Mouse (Mus musculus): Measurements from ENCODE around the gene Evx2. TPM values are rescaled to one million over a fixed set of nuclear protein-coding genes. Genes with fewer than 3 reads are reported as not detected.

Evx2 gene
- not detected for polyA plus RNA-seq (2015; fragmentation: Illumina TruSeq; extraction: RNeasy Lipid Tissue Mini Kit (QIAGEN cat#74804); ENCODE audit: insufficient read depth, low replicate concordance)

DNA sequence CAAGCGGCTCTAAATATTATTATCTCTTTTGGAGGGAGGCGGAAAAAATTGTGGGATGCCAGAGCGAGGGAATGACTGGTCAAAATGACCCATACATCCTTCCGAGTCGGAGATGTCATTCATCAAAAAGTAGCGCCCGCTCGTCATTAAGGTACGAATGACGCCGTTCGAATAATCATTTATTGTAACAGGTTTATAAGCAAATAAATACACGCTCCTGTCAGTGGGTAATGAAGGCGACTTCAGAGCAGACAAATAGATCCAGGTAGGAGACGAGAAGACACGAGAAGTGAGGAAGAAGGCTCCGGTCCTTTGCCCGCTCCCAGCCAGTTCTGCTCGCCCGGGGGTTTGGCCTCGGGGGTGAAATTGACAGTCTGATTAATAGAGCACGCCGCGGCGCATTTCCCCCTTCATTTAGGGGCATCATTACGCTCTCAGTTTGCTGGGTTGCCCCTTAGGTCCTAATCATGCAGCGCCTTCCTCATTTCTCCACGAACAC is at the start of gene Evx2:
TSS of gene Evx2 (minus strand) at position 51 of the 499 bp plus-strand sequence.

DNA sequence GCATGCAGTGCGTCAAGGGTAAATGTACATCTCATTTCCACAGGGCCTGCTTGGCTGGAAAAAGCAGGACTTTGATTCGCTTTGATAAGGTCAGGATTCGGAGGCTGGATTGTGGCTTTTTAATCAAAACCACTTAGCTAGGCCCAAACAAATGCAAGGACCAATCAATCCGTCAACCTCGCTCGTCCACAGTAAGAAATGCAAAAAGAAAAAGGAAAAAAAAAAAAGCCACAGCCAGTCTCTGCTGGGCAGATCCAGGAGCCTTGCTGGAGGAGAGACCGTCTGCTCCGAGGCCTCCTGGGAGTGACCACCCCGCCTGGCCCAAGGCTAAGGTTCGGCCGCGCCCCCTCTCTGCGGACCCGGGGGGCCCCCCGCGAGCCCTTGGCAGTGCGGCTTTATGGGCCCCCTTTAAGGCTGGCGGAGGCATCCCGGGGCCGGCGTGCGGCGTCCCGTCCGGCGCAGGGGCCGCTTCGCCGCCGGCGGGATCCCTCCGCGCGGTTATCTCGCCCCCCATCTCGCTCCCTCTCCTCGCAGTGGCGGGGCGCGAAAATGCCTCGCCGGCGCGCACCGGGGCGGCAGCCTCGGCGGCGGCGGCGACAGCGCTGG is 45.1 kb upstream of the Evx2 start, which contains the start of gene Hoxd8:
TSS of gene Hoxd8 (plus strand) at position 223 of the 606 bp plus-strand sequence.

DNA sequence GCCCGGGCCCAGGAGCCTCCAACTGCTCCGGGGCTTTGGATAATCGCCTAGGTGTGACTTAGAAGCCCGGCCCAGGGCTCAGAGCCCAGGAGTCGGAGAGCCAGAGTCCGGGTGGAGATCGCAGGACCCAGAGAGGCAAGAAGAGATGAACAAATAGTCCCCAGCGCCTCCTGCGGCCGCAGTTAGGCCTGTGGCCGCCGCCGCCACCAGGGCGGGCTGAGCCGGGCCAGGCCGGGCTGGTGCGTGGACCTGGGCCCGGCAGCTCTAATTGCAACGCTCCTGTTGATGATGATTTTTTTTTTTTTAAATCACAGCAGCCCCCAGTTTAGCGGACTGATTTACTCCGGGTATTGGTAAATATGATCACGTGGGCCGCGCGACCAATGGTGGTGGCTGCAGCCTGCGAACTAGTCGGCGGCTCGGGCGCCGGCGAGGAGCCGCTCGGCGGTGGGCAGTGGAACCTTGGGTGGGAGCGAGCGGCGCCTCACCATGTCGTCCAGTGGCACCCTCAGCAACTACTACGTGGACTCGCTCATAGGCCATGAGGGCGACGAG is 38.3 kb upstream of the Evx2 start, which contains the start of gene Hoxd9:
TSS of gene Hoxd9 (plus strand) at position 161 of the 555 bp plus-strand sequence.

DNA sequence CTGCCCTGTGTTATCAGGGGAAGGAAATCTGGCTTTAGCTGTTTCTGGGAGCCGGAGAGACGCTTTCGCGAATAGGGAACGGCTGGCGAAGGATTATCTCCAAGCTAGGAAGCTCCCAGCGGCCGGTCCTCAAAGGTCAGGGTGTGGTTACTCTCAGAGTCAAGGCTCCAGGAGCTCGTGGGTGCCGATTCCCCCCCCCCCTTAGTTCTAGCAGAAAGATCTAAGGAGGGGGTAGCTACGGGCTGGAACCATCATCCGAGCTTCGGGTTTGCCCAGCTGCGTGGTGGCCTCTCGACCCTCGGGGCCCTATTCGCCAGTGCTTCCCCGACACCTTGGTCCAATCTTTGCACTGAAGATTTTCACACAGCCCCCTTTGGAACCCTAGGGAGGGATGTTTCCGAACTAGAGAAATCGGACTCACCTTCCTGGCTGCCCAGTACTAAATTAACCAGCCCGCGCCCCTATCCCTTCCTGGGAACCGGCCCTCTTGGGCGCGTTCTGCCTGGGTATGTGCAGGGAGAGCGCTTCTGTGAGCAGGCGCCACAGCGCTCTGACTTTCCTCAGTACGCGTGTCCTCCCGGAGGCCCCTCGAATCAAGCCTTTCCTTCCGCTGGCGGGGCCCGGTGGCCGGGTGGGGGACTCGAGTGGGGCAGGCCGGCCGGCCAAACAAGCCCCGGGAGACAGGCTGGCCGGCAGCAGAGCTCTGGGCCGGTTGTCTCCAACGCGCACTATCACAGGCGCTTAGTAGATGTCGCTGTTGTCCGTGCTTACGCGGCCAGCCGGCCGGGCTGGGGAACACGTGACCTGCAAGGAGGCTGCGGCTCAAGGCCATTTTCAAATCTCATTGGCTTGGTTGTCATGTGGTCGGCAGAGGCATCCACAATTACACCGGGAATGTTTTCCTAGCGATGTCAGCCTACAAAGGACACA is 31.9 kb upstream of the Evx2 start, which contains the start of gene Hoxd10:
TSS of gene Hoxd10 (plus strand) at position 903 of the 930 bp plus-strand sequence.

DNA sequence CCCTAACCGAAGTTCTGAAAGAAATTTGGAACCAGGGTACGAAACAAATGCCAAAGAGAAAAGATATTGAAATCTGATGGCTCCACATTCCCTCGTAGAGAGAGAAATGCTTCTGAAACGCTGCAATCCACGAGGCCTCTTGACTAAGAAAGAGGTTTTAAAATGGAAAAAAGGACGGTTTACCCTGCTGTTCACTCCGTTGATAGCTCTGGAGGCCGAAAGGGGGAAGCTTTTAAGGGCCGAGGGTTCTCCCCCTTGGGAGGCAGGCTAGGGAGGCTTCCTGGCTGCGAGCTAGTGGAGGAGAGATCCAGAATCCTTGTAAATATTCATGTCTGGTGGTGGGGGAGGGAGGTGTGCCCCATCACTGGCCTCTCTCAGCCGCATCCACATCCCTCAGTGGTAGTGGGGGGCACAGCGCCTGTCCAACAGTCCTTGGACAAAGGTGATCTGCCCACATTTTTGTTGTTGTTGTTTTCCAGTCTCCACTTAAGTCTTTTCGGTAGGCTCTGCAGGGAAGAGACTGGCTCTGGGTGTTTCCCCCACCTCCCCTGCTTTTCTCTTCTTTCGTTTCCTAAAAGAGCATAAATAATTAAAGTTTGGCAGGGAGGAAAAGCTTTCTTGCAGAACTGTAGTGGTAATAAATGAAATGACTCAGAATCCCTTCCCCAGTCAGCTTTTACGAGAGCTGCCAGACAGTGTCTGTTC is 19.7 kb upstream of the Evx2 start, which contains the start of gene Hoxd11:
TSS of gene Hoxd11 (plus strand) at position 667 of the 705 bp plus-strand sequence.

DNA sequence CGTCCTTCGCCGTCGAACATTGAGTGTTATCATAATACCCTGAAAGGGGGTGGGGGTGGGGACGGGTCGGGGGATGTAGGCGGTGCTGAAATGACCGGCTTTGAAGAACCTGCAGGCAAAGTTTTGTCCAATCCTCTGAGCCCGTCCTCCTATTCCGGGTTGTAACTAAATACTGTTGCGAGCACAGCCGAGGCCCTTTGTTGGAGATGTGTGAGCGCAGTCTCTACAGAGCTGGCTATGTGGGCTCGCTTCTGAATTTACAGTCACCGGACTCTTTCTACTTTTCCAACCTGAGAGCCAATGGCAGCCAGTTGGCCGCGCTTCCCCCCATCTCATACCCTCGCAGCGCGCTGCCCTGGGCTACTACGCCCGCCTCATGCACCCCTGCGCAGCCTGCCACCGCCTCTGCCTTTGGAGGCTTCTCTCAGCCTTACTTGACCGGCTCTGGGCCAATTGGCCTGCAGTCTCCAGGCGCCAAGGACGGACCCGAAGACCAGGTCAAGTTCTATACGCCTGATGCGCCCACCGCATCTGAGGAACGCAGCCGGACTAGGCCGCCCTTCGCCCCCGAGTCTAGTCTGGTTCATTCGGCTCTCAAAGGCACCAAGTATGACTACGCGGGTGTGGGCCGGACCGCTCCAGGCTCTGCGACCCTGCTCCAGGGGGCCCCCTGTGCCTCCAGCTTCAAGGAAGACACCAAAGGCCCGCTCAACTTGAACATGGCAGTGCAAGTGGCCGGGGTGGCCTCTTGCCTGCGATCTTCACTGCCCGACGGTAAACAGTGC is 15.7 kb upstream of the Evx2 start, which contains the start of gene Hoxd12:
TSS of gene Hoxd12 (plus strand) at position 133 of the 785 bp plus-strand sequence.

DNA sequence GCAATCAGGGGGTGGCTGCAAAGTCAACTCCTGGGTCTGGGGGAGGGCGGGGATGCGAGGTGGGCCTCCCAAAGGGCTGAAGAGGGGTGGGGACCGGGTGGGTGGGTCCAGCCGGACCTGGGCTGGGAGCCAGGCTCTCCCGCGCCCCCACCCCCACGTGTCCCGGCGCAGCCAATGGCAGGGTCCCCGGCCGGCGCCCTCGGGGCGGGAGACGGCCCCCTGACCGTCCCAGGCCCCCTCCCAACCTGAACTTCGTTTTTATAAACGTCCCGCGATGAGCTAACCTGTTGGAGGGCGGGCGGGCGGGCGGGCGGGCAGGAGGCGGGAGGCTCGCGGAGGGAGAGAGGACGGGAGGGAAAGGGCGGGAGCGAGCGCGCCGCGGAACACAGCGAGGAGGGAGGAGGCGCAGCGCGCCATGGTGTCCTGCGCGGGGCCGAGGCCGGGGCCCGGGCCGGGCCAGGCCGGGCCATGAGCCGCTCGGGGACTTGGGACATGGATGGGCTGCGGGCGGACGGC is 8.5 kb upstream of the Evx2 start, which contains the start of gene Hoxd13:
TSS of gene Hoxd13 (plus strand) at position 469 of the 516 bp plus-strand sequence.

Other genes with a start within 250 kb of the Evx2 start
- gene Lnpk, start 80.1 kb downstream of the Evx2 start, polyA plus RNA-seq (2015; fragmentation: Illumina TruSeq; extraction: RNeasy Lipid Tissue Mini Kit (QIAGEN cat#74804); ENCODE audit: insufficient read depth, low replicate concordance): 19.6 TPM
- gene Hoxd13, start 8.8 kb upstream of the Evx2 start, polyA plus RNA-seq (2015; fragmentation: Illumina TruSeq; extraction: RNeasy Lipid Tissue Mini Kit (QIAGEN cat#74804); ENCODE audit: insufficient read depth, low replicate concordance): not detected
- gene Hoxd12, start 15.5 kb upstream of the Evx2 start, polyA plus RNA-seq (2015; fragmentation: Illumina TruSeq; extraction: RNeasy Lipid Tissue Mini Kit (QIAGEN cat#74804); ENCODE audit: insufficient read depth, low replicate concordance): not detected
- gene Hoxd11, start 20.0 kb upstream of the Evx2 start, polyA plus RNA-seq (2015; fragmentation: Illumina TruSeq; extraction: RNeasy Lipid Tissue Mini Kit (QIAGEN cat#74804); ENCODE audit: insufficient read depth, low replicate concordance): not detected
- not detected for gene Hoxd10, start 32.4 kb upstream of the Evx2 start, polyA plus RNA-seq (2015; fragmentation: Illumina TruSeq; extraction: RNeasy Lipid Tissue Mini Kit (QIAGEN cat#74804); ENCODE audit: insufficient read depth, low replicate concordance)
- not detected for gene Hoxd9, start 38.2 kb upstream of the Evx2 start, polyA plus RNA-seq (2015; fragmentation: Illumina TruSeq; extraction: RNeasy Lipid Tissue Mini Kit (QIAGEN cat#74804); ENCODE audit: insufficient read depth, low replicate concordance)
- gene Hoxd8, start 45.1 kb upstream of the Evx2 start, polyA plus RNA-seq (2015; fragmentation: Illumina TruSeq; extraction: RNeasy Lipid Tissue Mini Kit (QIAGEN cat#74804); ENCODE audit: insufficient read depth, low replicate concordance): 1.4 TPM
- not detected for gene Hoxd3, start 52.4 kb upstream of the Evx2 start, polyA plus RNA-seq (2015; fragmentation: Illumina TruSeq; extraction: RNeasy Lipid Tissue Mini Kit (QIAGEN cat#74804); ENCODE audit: insufficient read depth, low replicate concordance)
- gene Hoxd4, start 52.4 kb upstream of the Evx2 start, polyA plus RNA-seq (2015; fragmentation: Illumina TruSeq; extraction: RNeasy Lipid Tissue Mini Kit (QIAGEN cat#74804); ENCODE audit: insufficient read depth, low replicate concordance): 0.23 TPM
- not detected for gene Gm28230, start 67.2 kb upstream of the Evx2 start, polyA plus RNA-seq (2015; fragmentation: Illumina TruSeq; extraction: RNeasy Lipid Tissue Mini Kit (QIAGEN cat#74804); ENCODE audit: insufficient read depth, low replicate concordance)
- gene Hoxd1, start 103.4 kb upstream of the Evx2 start, polyA plus RNA-seq (2015; fragmentation: Illumina TruSeq; extraction: RNeasy Lipid Tissue Mini Kit (QIAGEN cat#74804); ENCODE audit: insufficient read depth, low replicate concordance): not detected
- 56.0 TPM for gene Mtx2, start 166.2 kb upstream of the Evx2 start, polyA plus RNA-seq (2015; fragmentation: Illumina TruSeq; extraction: RNeasy Lipid Tissue Mini Kit (QIAGEN cat#74804); ENCODE audit: insufficient read depth, low replicate concordance)